Mouse (Mus musculus): ENCODE data around the gene Trim9. TPM values are rescaled to one million over a fixed set of nuclear protein-coding genes. Genes with fewer than 3 reads are reported as not detected.

Trim9 gene
- polyA plus RNA-seq, 1 experiment from 2014 or later = 27.8 TPM

DNA sequence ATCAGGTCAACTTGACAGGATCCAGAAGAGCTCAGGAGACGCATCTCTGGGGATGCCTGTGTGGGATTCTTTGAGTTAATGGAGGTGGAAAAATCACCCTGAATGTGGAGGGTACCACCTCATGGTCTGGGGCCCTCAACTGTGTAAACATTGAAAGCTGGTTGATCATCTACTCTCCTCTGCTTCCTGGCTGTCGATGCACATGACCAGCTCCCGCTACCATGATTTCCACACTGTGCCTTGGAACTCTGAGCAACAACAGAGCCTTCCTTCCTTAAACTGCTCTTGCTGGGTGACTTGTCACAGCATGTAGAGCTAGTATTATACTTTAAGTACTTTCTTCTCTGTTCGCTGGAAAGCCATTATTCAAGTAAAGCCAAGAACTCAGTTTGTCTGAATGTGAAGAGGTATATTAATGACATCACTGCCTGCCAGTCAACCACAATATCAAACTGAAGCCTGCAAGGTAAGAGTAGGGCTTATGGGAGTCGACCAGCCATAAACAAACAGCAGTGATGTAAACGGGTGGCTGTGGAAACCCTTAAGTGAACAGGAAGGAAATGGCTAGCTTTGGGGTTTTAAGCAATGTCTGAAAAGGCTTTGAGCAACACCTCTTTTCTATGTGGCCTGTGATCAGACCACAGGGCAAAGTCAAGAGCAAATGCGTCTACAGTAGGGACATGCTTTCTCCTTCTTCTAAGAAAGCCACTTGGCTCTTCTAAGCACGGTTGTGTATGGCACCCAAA is 128.4 kb downstream of the Trim9 start:
- WGBS = 87% methylated on average over 8 of the region's 8 CpGs

DNA sequence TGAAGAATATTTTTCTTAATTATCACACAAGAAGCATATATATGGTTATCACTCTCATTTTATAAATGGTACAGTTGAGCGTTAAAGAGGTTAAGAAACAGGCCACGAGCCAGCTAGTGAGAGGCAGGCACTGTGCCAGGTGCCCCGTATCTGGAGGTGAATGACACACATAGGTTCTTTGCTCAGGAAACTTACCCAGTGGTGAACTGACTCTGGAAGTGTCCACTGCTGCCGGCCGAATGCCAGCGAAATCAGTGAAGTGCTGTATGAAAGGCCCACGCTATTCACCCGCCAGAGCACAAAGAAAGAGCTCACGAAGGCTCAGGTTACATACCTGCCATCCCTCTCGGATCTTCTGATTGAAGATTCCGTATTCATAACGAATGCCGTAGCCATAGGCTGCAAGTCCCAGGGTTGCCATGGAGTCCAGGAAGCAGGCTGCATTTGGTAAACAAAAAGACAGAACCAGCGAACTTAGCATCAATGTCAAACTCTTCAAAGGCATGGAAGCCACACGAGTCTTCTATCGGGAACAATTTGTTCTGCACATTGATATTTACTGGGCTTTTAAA is 131.1 kb downstream of the Trim9 start:
- Histone ChIP-seq H3K4me2 (replicated peaks) (no peak overlapping the region), H3K9ac (no peak overlapping the region), H3K9me3 (replicated peaks) (no peaks in the 10 kb centered on the region), H3K4me3 (no peak overlapping the region), H3K36me3 (no peaks in the 10 kb centered on the region), H3K27me3 (no peaks in the 10 kb centered on the region), H3K4me1 (no peaks in the 10 kb centered on the region; the same call in 1 of the 2 replicates), H3K27ac (no peak overlapping the region)
- ATAC-seq (ENCODE audit: low FRiP score) = no peak
- 51% methylated on average over 16 of the region's 16 CpGs for WGBS

More for the DNA sequence above, 128.4 kb downstream of the Trim9 start:
- Histone ChIP-seq H3K27ac (no peak overlapping the region), H3K27me3 (no peaks in the 10 kb centered on the region), H3K4me2 (replicated peaks) (no peak overlapping the region), H3K4me1 (no peaks in the 10 kb centered on the region; the same call in 1 of the 2 replicates), H3K9me3 (replicated peaks) (no peaks in the 10 kb centered on the region), H3K9ac (no peak overlapping the region), H3K36me3 (no peaks in the 10 kb centered on the region), H3K4me3 (no peak overlapping the region)
- no peak for ATAC-seq (ENCODE audit: low FRiP score)

DNA sequence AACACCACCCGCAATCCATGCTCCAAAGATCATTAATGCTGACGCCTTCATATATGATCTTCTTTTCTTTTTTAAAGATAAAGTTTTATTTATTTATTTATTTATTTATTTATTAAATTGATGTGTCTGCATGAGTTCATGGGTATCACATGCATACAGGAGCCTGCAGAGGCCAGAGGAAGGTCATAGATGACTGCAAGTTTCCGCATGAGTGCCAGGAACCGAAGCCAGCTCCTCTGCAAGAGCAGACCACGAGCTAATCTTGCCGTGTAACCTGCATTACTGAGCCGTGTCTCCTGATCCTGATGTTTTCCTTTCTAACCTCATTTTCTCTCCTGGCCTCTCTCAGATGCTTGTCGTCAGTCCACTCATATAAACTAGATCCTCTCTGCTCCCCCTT is 133.1 kb downstream of the Trim9 start:
- Histone ChIP-seq H3K4me2 (replicated peaks) (no peak overlapping the region), H3K4me3 (no peak overlapping the region), H3K27ac (no peak overlapping the region), H3K36me3 (no peaks in the 10 kb centered on the region), H3K4me1 (no peaks in the 10 kb centered on the region; the same call in 1 of the 2 replicates), H3K27me3 (no peaks in the 10 kb centered on the region), H3K9me3 (replicated peaks) (no peaks in the 10 kb centered on the region), H3K9ac (no peak overlapping the region)
- 88% methylated on average over 8 of the region's 8 CpGs for WGBS
- no peak for ATAC-seq (ENCODE audit: low FRiP score)

DNA sequence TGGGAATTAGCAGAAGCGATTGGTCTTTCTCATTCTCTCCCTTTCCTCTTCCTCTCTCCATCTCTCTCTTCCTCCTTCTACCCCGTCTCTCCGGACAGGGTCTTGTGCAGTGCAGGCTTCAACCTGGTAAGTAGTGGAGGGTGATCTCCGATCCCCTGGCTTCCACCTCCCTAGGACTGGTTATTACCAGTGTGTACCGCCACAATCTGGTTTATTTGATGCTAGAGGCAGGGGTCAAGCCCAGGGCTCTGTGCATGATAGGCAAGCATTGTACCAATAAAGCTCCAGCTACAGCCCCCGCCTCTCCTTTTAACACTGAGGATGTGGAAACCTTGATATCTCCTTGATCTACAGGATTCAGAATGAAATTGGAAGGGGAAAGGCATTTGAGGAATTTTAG is 133.8 kb downstream of the Trim9 start:
- Histone ChIP-seq H3K4me1 (no peaks in the 10 kb centered on the region; the same call in 1 of the 2 replicates), H3K9me3 (replicated peaks) (no peaks in the 10 kb centered on the region), H3K4me3 (no peak overlapping the region), H3K36me3 (no peaks in the 10 kb centered on the region), H3K27me3 (no peaks in the 10 kb centered on the region), H3K9ac (no peak overlapping the region), H3K27ac (no peak overlapping the region), H3K4me2 (replicated peaks) (no peak overlapping the region)
- no peak for ATAC-seq (ENCODE audit: low FRiP score)
- 87% methylated on average over 6 of the region's 6 CpGs for WGBS

DNA sequence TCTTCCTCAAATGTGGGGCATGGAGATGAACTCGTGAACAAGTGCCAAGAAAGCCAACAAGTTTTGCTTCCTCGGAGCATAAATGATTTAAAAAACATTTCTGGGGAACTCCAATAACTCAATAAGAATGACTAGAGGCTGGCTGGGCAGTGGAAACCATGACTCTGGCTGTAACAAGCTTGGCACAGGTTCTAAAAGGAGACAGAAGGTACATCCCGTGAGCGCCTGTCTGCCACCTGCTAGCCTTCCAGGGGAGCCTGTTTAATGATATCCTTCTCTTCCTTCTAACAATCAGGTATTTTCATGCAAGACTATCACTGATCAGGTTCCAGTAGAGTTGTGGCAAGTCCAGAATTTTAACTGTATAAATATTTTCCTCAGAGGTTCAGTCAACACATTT is 134.9 kb downstream of the Trim9 start:
- WGBS = 81% methylated on average over 4 of the region's 4 CpGs
- ATAC-seq (ENCODE audit: low FRiP score) = no peak
- Histone ChIP-seq H3K9ac (no peak overlapping the region), H3K4me3 (no peak overlapping the region), H3K27ac (no peak overlapping the region), H3K4me2 (replicated peaks) (no peak overlapping the region), H3K36me3 (no peaks in the 10 kb centered on the region), H3K27me3 (no peaks in the 10 kb centered on the region), H3K4me1 (no peaks in the 10 kb centered on the region; the same call in 1 of the 2 replicates), H3K9me3 (replicated peaks) (no peaks in the 10 kb centered on the region)

DNA sequence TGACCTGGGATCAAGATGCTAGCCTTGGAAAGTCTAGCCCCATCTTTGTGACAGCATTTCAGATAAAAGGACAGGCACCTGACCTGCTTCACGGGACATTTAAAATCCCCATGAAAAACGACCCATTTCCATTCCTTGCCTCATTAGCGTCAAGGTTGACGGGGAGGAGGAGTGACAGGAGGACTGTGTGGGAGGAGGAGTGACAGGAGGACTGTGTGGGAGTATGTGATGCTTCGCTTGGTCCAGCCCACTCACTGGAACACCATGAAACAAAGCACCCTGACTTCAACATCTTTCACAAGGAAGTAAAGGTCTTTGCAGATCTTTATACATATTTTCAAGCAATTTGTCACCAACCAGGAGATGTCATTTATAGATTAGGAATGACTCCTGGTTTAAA is 139.2 kb downstream of the Trim9 start:
- no peak for ATAC-seq (ENCODE audit: low FRiP score)
- H3K4me3 ChIP-seq = no peak overlapping the region
- WGBS = 59% methylated on average over 5 of the region's 5 CpGs

GRCm38 (mm10) chr12:70204433-70204832 is 143.0 kb downstream of the Trim9 start:
- ATAC-seq (ENCODE audit: low FRiP score) = no peak
- Histone ChIP-seq H3K36me3 (no peaks in the 10 kb centered on the region), H3K27me3 (no peaks in the 10 kb centered on the region), H3K4me1 (no peaks in the 10 kb centered on the region), H3K27ac (no peak overlapping the region), H3K4me2 (replicated peaks) (no peak overlapping the region), H3K4me3 (no peak overlapping the region), H3K9ac (no peak overlapping the region), H3K9me3 (replicated peaks) (no peaks in the 10 kb centered on the region)
- 81% methylated on average over 8 of the region's 8 CpGs for WGBS

More for the DNA sequence above, 139.2 kb downstream of the Trim9 start:
- Histone ChIP-seq H3K9ac (no peak overlapping the region), H3K27ac (no peak overlapping the region), H3K9me3 (replicated peaks) (no peaks in the 10 kb centered on the region), H3K4me2 (replicated peaks) (no peak overlapping the region), H3K27me3 (no peaks in the 10 kb centered on the region), H3K36me3 (no peaks in the 10 kb centered on the region), H3K4me1 (no peaks in the 10 kb centered on the region)

DNA sequence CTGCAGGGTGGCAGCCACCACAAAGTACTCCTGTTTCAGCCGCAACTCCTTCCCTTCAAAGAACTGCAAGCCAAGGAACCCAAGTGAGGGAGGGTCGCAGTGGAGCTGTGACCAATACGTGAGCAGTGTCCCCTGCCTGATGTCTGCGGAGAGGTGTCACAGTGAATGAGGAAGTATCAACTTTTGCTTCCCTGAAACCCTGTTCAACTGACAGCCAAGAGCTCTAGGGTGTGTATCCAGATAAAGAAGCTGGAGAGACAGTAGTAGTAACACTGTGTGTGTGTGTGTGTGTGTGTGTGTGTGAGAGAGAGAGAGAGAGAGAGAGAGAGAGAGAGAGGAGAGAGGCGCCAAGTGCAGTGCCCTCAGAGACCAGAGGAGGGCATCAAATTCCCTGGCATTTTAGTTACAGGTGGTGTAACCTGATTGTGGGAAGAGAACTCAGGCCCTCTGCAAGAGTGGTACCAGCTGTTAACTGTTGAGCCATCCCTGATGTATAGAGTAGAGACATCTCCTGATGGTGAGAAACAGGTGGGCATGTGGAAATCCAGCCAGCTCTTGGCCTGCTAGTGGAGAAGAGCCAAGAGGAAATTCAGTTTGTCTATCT is 145.4 kb downstream of the Trim9 start:
- no peak overlapping the region for H3K9ac ChIP-seq
- no peak overlapping the region for H3K27ac ChIP-seq
- no peak overlapping the region for H3K4me3 ChIP-seq
- H3K36me3 ChIP-seq = no peaks in the 10 kb centered on the region
- no peaks in the 10 kb centered on the region for H3K27me3 ChIP-seq
- H3K4me1 ChIP-seq = no peaks in the 10 kb centered on the region
- H3K9me3 ChIP-seq (replicated peaks) = no peaks in the 10 kb centered on the region
- WGBS = 79% methylated on average over 5 of the region's 5 CpGs
- ATAC-seq (ENCODE audit: low FRiP score) = no peak
- H3K4me2 ChIP-seq (replicated peaks) = no peak overlapping the region

- H3K36me3 ChIP-seq = no peaks in the 10 kb centered on the region
- WGBS = 92% methylated on average over 5 of the region's 5 CpGs
- no peak overlapping the region for H3K9ac ChIP-seq
- no peaks in the 10 kb centered on the region for H3K9me3 ChIP-seq (replicated peaks)
- no peak overlapping the region for H3K4me3 ChIP-seq
- no peaks in the 10 kb centered on the region for H3K27me3 ChIP-seq
- no peak overlapping the region for H3K4me2 ChIP-seq (replicated peaks)
- peaks cover 5% of the 10 kb centered on the region; the same call in 1 of the 2 replicates for H3K4me1 ChIP-seq
- ATAC-seq (ENCODE audit: low FRiP score) = no peak
- H3K27ac ChIP-seq = no peak overlapping the region
These were observed 151.1 kb downstream of the Trim9 start for GRCm38 (mm10) chr12:70196341-70196740.

- no peaks in the 10 kb centered on the region for H3K27me3 ChIP-seq
- WGBS = 94% methylated on average over 6 of the region's 6 CpGs
- no peak overlapping the region for H3K4me3 ChIP-seq
- no peak overlapping the region for H3K9ac ChIP-seq
- no peaks in the 10 kb centered on the region for H3K9me3 ChIP-seq (replicated peaks)
- no peaks in the 10 kb centered on the region for H3K36me3 ChIP-seq
- no peak overlapping the region for H3K4me2 ChIP-seq (replicated peaks)
- ATAC-seq (ENCODE audit: low FRiP score) = no peak
- H3K27ac ChIP-seq = no peak overlapping the region
- peaks cover 5% of the 10 kb centered on the region; the same call in 1 of the 2 replicates for H3K4me1 ChIP-seq
These were observed 152.0 kb downstream of the Trim9 start for GRCm38 (mm10) chr12:70195426-70195825.
